Mouse (Mus musculus) forebrain, embryonic 15.5 days (tissue): ENCODE results near the gene Moxd1. TPM values are rescaled to one million over a fixed set of nuclear protein-coding genes. Genes with fewer than 3 reads are reported as not detected.
A peak's percentile ranks its signal among the peaks of the same experiment; 100 is the strongest.
"Not testable (repeated sequence)": the region's sequence is repeated elsewhere in the genome, so short reads cannot be mapped to it uniquely, and the experiment has no call there.

Experiments
- ATAC-seq: fragments of 200-750 bp; cut with Nextera tagmentation; replicated peaks from 2 replicates; pipeline ENCODE4 v1.8.0; 2017; ENCODE audit warnings: mild to moderate bottlenecking, moderate TSS enrichment, moderate library complexity
- H3K27ac ChIP-seq: fragments of 300-500 bp; sonication (generic); replicated peaks from 2 replicates; pipeline ENCODE4 v1.5.1; 2015; ENCODE audit warnings: mild to moderate bottlenecking, inconsistent platforms
- H3K27me3 ChIP-seq: fragments of 300-500 bp; sonication (generic); 2 replicates; pipeline ENCODE4 v1.6.1; 2015; ENCODE audit warnings: inconsistent platforms
- H3K36me3 ChIP-seq: fragments of 300-500 bp; sonication (generic); 2 replicates; pipeline ENCODE4 v1.6.1; 2015; ENCODE audit warnings: mild to moderate bottlenecking, inconsistent platforms
- H3K4me1 ChIP-seq: fragments of 300-500 bp; sonication (generic); 2 replicates; pipeline ENCODE4 v1.6.1; 2015; ENCODE audit warnings: inconsistent platforms
- H3K4me2 ChIP-seq: fragments of 300-500 bp; sonication (generic); replicated peaks from 2 replicates; pipeline ENCODE4 v1.6.1; 2015; ENCODE audit warnings: mild to moderate bottlenecking, inconsistent platforms
- H3K4me3 ChIP-seq: fragments of 300-500 bp; sonication (generic); 2 replicates; pipeline ENCODE4 v1.5.1; 2015; ENCODE audit warnings: mild to moderate bottlenecking, inconsistent platforms
- H3K9ac ChIP-seq: fragments of 300-500 bp; sonication (generic); replicated peaks from 2 replicates; pipeline ENCODE4 v1.6.1; 2015; ENCODE audit warnings: mild to moderate bottlenecking, inconsistent platforms
- H3K9me3 ChIP-seq: fragments of 300-500 bp; sonication (generic); 2 replicates; pipeline ENCODE4 v1.6.1; 2016; ENCODE audit warnings: inconsistent platforms
- WGBS: fragments of 180-500 bp; shearing (Covaris S2); methylation state at CpG from one replicate; pipeline ENCODE4 v1.1.7; 2015; ENCODE audit warnings: mixed read lengths; 5-methylcytosine and 5-hydroxymethylcytosine counted together
- polyA plus RNA-seq: library from polyadenylated mRNA; unstranded; fragments of >200 nt; fragmentation: Nextera tagmentation; extraction: Ambion mirVana; gene quantifications from 2 replicates; pipeline ENCODE4 v1.2.1, GENCODE M21; 2015

Gene Moxd1
- polyA plus RNA-seq, 1 experiment from 2014 or later: 2.8 TPM

DNA sequence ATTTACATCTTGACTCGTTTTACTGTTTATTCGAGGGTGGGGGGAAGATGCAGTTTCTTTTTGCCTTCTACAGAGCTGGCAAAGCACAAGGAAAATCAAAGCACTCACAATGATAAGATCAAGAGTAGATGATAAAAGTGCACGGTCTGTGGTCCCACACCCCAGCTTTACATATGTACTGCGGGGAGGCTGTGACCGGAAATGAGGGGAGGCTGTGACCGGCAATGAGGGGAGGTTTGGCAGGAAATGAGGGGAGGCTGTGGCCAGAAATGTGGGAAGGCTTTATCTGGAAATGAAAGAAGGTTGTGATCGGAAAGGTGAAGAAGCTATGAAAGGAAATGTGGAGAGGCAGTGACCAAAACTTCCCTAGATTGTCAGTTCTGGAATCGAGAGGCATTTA lies 68.3 kb downstream of the Moxd1 start:
- H3K4me2 ChIP-seq: no peak overlapping the region
- no peaks in the 10 kb centered on the region for H3K27me3 ChIP-seq
- WGBS: 90% methylated on average over 8 of the region's 8 CpGs
- H3K9me3 ChIP-seq: no peaks in the 10 kb centered on the region
- H3K27ac ChIP-seq: no peak overlapping the region
- no peak overlapping the region for H3K4me3 ChIP-seq
- H3K4me1 ChIP-seq: no peaks in the 10 kb centered on the region
- no peak overlapping the region for H3K9ac ChIP-seq
- H3K36me3 ChIP-seq: no peaks in the 10 kb centered on the region
- ATAC-seq: no peak

DNA sequence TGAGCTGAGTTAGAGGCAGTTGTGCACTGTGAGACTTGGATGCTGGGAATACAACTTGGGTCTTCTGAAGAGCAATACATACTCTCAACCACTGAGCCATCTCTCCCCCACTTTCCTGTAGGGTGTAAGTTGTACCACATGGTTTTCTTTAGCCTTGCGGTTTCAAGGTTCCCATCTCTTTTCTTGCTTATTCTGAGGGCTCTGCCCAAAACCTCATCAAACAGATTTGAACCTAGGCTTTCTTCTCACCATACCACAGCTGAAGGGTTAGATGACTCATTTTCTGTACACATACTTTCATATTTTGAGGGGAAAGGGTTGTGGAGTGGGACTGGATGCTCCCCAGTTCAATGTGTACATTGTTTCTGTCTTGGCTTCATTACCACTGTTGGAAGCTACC lies 69.4 kb downstream of the Moxd1 start:
- H3K9ac ChIP-seq: no peak overlapping the region
- no peak for ATAC-seq
- H3K9me3 ChIP-seq: no peaks in the 10 kb centered on the region
- 100% methylated on average over 1 of the region's 1 CpGs for WGBS
- no peaks in the 10 kb centered on the region for H3K36me3 ChIP-seq
- no peaks in the 10 kb centered on the region for H3K4me1 ChIP-seq
- no peaks in the 10 kb centered on the region for H3K27me3 ChIP-seq
- H3K4me3 ChIP-seq: no peak overlapping the region
- no peak overlapping the region for H3K4me2 ChIP-seq
- H3K27ac ChIP-seq: no peak overlapping the region

DNA sequence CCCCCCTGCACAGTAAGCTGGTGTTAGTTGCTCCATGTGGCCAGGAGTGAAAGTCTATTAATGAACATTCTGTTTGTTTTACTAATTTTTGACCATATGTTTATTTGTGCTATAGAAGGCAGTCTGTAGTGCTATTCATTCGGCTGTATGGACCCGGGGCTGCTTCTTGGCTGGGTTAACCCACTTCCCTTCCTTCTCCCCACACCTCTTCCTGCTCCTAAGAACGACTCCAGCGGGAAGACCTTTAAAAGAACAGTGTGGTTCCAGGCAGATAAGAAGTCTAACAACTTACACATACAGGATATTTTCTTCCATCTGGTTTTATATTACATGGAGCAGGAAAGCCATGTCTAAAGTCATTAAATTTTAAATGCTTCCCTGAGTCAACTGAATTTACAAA lies 73.3 kb downstream of the Moxd1 start:
- no peak overlapping the region for H3K27ac ChIP-seq
- no peaks in the 10 kb centered on the region for H3K36me3 ChIP-seq
- H3K27me3 ChIP-seq: no peaks in the 10 kb centered on the region
- ATAC-seq: no peak
- WGBS: 51% methylated on average over 4 of the region's 4 CpGs
- no peaks in the 10 kb centered on the region for H3K9me3 ChIP-seq
- no peak overlapping the region for H3K4me2 ChIP-seq
- no peaks in the 10 kb centered on the region for H3K4me1 ChIP-seq
- no peak overlapping the region for H3K9ac ChIP-seq
- H3K4me3 ChIP-seq: no peak overlapping the region

DNA sequence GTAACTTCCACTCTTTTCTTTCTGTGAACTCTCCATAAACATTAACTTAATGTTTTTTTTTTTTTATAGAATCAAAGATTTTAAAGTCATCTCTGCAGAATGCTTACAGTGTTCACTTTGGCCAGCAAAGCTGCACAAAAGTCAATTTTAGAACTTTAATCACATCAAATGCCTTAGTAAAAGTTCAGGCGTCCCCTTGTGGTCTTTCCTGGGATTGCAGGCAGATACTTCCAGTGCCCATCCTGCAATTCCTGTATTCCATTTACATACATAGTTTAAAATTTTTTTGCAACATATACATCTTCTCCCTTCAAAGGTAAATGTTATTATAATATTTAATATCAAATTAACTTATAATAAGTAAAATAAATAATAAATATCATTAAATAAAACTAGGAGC lies 74.5 kb downstream of the Moxd1 start:
- no peaks in the 10 kb centered on the region for H3K36me3 ChIP-seq
- WGBS: 0% methylated on average over 1 of the region's 1 CpGs
- no peak overlapping the region for H3K9ac ChIP-seq
- H3K4me2 ChIP-seq: no peak overlapping the region
- no peaks in the 10 kb centered on the region for H3K27me3 ChIP-seq
- no peak overlapping the region for H3K4me3 ChIP-seq
- H3K27ac ChIP-seq: no peak overlapping the region
- ATAC-seq: no peak
- no peaks in the 10 kb centered on the region for H3K4me1 ChIP-seq
- no peaks in the 10 kb centered on the region for H3K9me3 ChIP-seq

DNA sequence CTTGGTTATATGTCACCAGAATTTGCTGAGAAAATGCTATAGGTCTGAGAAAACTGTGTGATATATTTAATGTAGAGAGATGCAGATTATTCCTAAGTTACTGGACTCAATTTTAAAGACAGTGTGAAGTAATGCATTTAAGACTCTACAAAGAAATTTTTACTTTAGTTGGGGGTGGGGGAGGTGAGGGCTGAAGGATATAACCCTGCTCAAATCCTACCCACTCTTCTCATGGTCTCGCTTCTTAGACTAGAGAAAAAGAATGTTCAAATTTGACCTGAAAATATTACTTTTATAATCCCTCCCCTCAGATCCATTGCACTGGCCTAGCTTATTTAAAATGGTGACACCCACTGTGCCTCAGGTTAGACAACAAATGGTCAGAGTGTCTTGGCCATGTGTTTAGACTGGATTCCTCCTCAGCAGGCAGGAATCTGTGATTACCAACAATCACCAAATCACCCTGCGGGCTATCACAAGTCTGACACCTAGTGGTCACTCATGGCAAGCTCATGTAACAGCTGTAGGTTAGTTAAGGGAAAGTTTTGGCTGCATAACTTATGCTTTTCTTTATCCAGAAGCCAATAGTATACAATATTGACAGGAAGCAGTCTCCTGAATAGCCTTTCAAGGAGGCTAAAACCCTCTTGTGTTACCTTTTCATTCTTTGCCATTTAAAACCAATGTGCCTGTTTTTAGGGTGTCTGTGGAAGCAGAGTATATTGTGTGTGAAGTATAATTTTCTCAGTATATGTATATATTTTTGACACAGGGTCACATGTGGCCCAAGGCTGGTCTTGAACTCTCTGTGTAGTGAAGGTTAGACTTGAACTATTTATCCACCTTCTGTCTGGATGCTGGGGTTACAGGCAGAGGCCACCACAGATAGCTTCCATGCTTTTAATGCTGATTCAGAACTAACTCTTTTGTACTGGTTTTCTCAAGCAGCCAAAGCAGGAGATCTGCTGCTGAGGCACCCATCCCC lies 75.2 kb downstream of the Moxd1 start:
- Histone ChIP-seq H3K4me1 (no peaks in the 10 kb centered on the region), H3K36me3 (no peaks in the 10 kb centered on the region), H3K9me3 (no peaks in the 10 kb centered on the region), H3K27me3 (no peaks in the 10 kb centered on the region), H3K27ac (no peak overlapping the region), H3K9ac (no peak overlapping the region), H3K4me3 (no peak overlapping the region), H3K4me2 (no peak overlapping the region)
- ATAC-seq: peak; percentile 85
- WGBS: 45% methylated on average over 2 of the region's 2 CpGs

DNA sequence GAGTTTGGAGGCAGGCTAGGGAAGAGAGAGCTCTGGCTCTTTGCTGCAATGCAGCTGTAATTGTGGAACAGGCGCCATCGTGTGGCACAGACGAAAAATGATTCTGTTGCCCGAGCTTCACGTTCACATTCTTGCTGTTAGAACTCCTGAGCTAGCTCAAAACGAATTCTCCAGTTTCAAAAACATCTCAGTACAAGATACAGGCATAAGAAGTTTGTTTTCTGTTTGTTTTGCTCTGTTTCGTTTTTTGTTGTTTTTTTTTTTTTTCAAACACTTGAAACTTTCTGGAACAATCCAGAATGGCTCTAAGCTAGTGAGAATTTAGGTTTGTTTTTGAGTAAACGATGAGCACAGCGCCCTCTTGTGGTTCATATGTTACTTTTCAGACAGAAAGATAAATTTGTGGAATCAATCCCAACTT lies 88.9 kb downstream of the Moxd1 start:
- Histone ChIP-seq H3K9me3 (no peaks in the 10 kb centered on the region), H3K36me3 (no peaks in the 10 kb centered on the region), H3K4me1 (peaks cover 5% of the 10 kb centered on the region; the same call in 1 of the 2 replicates), H3K4me2 (no peak overlapping the region), H3K27me3 (no peaks in the 10 kb centered on the region), H3K27ac (no peak overlapping the region), H3K4me3 (no peak overlapping the region), H3K9ac (no peak overlapping the region)
- ATAC-seq: 0 out of 2 replicates have a peak, but pooled peaks have one; percentile 60
- 0% methylated on average over 9 of the region's 9 CpGs for WGBS

DNA sequence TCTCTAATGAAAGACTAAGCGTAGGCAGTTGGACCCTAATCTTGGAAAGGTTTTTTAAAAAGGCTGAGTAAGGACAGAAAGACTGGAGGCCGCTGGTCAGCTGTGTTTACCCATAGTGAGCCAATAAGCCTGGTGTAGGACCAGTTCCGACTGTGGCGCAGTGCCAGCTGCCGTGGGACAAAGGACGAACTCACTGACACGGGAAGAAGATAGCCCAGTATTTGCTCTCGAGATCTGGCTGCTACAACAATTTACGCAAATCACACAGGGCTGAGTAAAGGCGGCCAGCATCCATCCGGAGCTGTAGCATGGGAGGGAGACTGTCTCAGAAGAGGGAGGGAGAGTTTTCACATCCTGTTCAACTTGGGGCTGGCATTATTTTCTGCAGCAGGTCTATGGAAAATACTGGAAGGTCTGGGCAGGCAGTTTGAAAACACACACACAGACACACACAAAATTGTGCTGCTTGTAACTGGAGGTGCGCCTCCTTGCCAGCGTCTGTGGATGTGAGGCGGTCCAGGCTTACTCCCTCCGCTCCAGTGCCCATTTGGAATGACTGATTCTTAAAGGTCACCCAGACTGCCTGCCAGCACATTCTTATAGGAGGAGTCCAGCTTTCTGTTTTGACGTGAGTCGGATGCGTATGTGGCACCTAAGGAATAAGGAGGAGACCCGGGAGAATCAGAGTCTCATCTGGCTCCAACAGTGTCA lies 94.0 kb downstream of the Moxd1 start:
- 0 out of 2 replicates have a peak overlapping the region, but pooled peaks have one; percentile 4 for H3K4me2 ChIP-seq
- peak; percentile 65 for ATAC-seq
- peaks cover 9% of the 10 kb centered on the region; the same call in 1 of the 2 replicates for H3K4me1 ChIP-seq
- H3K27ac ChIP-seq: no peak overlapping the region
- H3K4me3 ChIP-seq: no peak overlapping the region
- H3K36me3 ChIP-seq: no peaks in the 10 kb centered on the region
- H3K27me3 ChIP-seq: no peaks in the 10 kb centered on the region
- no peaks in the 10 kb centered on the region for H3K9me3 ChIP-seq
- 44% methylated on average over 19 of the region's 19 CpGs for WGBS
- H3K9ac ChIP-seq: no peak overlapping the region

DNA sequence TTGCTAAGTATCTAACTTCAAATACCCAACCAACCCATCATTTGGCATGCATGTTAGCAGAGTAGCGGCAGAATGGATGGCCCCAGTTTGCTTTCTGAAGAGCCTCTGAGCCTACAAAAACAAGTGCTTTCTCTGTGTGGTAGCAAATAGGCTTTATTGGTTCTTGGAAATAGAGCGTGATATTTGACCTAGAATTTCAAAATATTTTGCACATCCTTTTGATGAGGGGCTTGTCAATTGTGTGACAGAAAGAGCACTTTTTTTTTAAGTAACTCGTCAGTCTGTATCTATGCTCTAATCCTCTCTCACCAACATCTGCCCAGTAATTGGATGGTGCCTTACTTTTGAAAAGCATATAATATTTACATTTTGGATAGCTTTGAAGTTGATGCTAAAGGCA lies 97.0 kb downstream of the Moxd1 start:
- WGBS: 74% methylated on average over 3 of the region's 3 CpGs
- H3K27ac ChIP-seq: no peak overlapping the region
- no peaks in the 10 kb centered on the region for H3K9me3 ChIP-seq
- H3K4me2 ChIP-seq: no peak overlapping the region
- ATAC-seq: no peak
- H3K27me3 ChIP-seq: no peaks in the 10 kb centered on the region
- peaks cover 9% of the 10 kb centered on the region; the same call in 1 of the 2 replicates for H3K4me1 ChIP-seq
- no peak overlapping the region for H3K4me3 ChIP-seq
- H3K36me3 ChIP-seq: no peaks in the 10 kb centered on the region
- H3K9ac ChIP-seq: no peak overlapping the region

DNA sequence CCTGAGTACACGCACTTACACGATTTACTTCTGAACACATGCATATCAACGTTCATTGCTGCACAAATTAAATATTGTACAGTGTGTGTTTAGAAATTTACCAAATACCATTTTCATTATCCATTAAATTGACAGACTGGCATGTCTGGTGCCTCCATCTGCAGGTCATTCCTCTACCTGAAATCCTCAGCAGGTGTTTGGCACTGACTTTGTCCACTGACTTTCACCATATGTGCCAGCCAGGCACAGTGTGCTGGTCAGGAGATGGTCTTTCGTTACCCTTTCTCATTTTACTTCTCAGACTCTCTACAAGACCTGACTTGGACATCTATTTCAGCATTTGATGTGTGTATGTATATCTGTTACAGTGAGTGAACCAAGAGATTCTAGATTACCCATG lies 99.7 kb downstream of the Moxd1 start:
- no peak for ATAC-seq
- Histone ChIP-seq H3K27me3 (no peaks in the 10 kb centered on the region), H3K4me1 (no peaks in the 10 kb centered on the region), H3K27ac (no peak overlapping the region), H3K9me3 (no peaks in the 10 kb centered on the region), H3K36me3 (no peaks in the 10 kb centered on the region), H3K9ac (no peak overlapping the region), H3K4me2 (no peak overlapping the region), H3K4me3 (no peak overlapping the region)
- WGBS: 87% methylated on average over 4 of the region's 4 CpGs

DNA sequence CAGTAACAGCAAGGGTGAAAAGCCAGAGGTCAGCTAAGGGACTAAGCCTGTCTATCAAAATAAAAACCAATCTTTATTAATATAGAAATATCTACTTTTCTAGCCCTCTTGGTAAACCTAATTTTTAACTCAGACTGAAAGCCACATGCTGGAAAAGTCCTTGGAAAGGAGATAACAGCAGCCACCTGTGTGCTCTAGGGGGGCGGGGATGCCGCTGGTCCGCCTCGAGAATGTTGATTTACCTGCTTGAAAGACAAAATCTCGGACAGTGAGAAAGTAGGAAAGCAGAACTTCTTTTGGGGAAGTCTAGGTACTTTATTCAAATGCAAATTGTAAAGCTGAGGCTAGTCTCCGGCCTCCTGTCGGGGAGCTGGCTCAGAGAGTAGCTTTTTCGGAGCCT lies 103.9 kb downstream of the Moxd1 start:
- not testable (repeated sequence) for H3K4me3 ChIP-seq, H3K9me3 ChIP-seq, H3K27ac ChIP-seq, H3K36me3 ChIP-seq, ATAC-seq, H3K4me2 ChIP-seq, H3K4me1 ChIP-seq, H3K27me3 ChIP-seq, H3K9ac ChIP-seq
- WGBS: 28% methylated on average over 8 of the region's 8 CpGs

DNA sequence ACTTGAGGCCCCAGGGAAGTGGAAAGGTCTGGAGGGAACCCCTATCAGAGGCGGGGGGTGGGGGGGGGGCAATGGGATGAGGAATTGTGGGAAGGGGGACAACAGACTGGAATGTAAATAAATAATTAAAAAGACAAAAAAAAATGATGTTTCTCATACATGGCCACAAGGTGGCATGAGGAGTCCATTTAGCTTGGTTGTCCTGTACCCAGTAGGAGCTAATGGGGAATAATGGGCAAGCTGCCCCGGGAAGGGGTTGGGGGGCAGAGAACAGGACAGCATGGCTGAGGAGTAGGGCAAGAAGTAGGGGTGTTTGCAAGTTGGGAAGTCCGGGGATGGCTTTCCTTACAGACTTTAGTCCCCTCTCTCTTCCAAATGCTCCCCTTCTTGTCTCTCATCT lies 109.5 kb downstream of the Moxd1 start:
- WGBS: 51% methylated on average over 3 of the region's 3 CpGs
- H3K4me3 ChIP-seq: no peak overlapping the region
- no peak overlapping the region for H3K27ac ChIP-seq
- H3K4me2 ChIP-seq: no peak overlapping the region
- H3K36me3 ChIP-seq: no peaks in the 10 kb centered on the region
- ATAC-seq: no peak
- H3K4me1 ChIP-seq: no peaks in the 10 kb centered on the region
- no peaks in the 10 kb centered on the region for H3K9me3 ChIP-seq
- no peak overlapping the region for H3K9ac ChIP-seq
- H3K27me3 ChIP-seq: no peaks in the 10 kb centered on the region

DNA sequence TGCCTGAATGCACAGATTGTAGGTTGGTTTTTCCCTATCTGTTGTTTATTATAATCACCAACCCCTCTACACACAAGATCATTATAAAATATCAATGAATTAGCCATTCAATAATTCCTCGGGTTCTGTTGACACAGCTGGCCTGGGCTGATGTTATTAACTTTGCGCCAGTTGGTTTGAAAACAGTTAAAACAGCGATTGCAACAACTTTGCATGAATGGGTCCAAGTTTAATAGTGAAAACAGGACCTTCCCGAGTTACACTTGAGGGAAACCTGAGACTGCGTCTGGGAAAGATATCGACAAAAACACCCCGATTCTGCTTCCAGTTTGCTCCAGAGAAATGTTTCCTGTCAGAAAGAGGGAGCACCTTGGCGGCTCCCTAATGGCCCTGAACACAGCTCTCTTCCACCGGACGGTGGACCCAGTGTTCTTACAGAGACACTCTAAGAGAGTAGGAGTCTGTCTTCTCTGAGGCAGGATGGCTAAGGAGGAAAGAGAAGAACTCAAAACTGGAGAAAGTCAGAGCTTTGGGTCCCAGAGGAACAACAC lies 116.4 kb downstream of the Moxd1 start:
- no peaks in the 10 kb centered on the region for H3K4me1 ChIP-seq
- no peaks in the 10 kb centered on the region for H3K9me3 ChIP-seq
- no peak overlapping the region for H3K4me2 ChIP-seq
- no peak overlapping the region for H3K4me3 ChIP-seq
- no peaks in the 10 kb centered on the region for H3K27me3 ChIP-seq
- no peak overlapping the region for H3K27ac ChIP-seq
- ATAC-seq: no peak
- WGBS: 89% methylated on average over 10 of the region's 10 CpGs
- no peak overlapping the region for H3K9ac ChIP-seq
- no peaks in the 10 kb centered on the region for H3K36me3 ChIP-seq
